Mouse (Mus musculus): ENCODE data around the gene Cavin1.

GRCm38 (mm10) chr11:100989666-100990065 is 19.0 kb upstream of the Cavin1 start:
- TF ChIP-seq TAL1 (IDR thresholded peaks at IDR 0.05; ENCODE audit: low read length) = no peak
- TF ChIP-seq GATA1 (IDR thresholded peaks at IDR 0.05; ENCODE audit: low read length) = no peak

Data from erythroblast, embryonic 14.5 days (primary cell).